Mouse (Mus musculus): ENCODE data around the gene Hoxb3. TPM values are rescaled to one million over a fixed set of nuclear protein-coding genes. Genes with fewer than 3 reads are reported as not detected.

The Hoxb3 gene
- total and polyA plus RNA-seq, 3 experiments = not detected

DNA sequence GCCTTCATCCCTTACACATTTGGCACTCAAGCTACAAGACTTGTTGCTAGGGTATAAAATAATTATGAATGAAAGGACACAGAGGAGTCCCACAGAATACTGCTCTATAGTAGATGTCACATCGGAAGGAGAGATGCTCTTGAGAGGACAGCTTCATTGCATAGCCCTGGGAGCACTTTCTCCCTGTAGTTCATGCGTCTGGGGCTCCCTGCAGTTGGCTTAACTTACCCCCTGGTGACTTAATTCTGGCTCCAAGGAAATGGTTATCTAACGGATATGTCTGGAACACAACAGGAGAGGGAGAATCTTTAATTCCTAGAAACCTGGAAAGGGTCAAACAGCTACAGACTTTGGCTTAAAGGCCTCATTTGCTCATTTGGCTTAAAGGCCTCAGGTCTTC, 48.6 kb downstream of the Hoxb3 start:
- H3K27me3 ChIP-seq (ENCODE audit: control insufficient read depth in 1 of 2, insufficient read depth in 2 of 2, low read length in 2 of 2) = peaks cover 5 to 8% of the 10 kb centered on the region in 2 experiments; a peak in 3 of 4 replicates
- TF ChIP-seq SMC3 (IDR thresholded peaks at IDR 0.05; ENCODE audit: low read depth, low read length) (no peak), KAT2A (conservative IDR thresholded peaks at IDR 0.05; ENCODE audit: low read depth, low read length) (no peak), RAD21 (IDR thresholded peaks at IDR 0.05; ENCODE audit: low read depth, low read length) (no peak), BHLHE40 (IDR thresholded peaks at IDR 0.05; ENCODE audit: borderline replicate concordance, low read depth, low read length) (no peak)
- DNase-seq (ENCODE audit: low read depth, low spot score) = no peak

DNA sequence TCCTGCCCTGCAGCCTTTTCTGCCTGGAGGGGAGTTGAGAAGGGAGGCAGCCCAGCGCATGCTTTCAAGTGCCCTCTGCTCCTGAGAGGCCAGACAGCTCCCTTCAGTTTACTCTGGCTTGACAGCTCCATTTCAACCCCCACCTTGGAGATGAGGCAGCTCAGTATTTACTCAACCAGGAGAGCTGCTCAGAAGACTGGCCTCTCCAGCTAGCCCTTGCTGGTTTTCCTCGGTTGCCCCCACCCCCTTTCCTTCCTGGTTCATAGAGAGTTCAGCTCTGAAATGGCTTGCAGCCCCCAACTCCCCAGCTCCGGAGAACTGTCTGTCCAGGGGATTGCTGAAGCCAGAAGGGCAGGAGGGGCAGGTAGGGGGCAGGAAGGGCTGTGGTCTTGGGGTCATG, 49.4 kb downstream of the Hoxb3 start:
- Histone ChIP-seq H3K4me3 (ENCODE audit: control insufficient read depth in 1 of 2, insufficient read depth in 1 of 2, low read depth in 2 of 2, low read length in 2 of 2) (no peak overlapping the region), H3K27me3 (ENCODE audit: control insufficient read depth in 1 of 2, insufficient read depth in 2 of 2, low read length in 2 of 2) (peaks cover 7 to 9% of the 10 kb centered on the region in 2 experiments; a peak in 3 of 4 replicates), H3K4me1 (ENCODE audit: control insufficient read depth in 1 of 2, insufficient read depth in 2 of 2, low read length in 2 of 2) (no peaks in the 10 kb centered on the region), H3K9me3 (replicated peaks; ENCODE audit: insufficient read depth, low read length) (no peaks in the 10 kb centered on the region), H3K9ac (ENCODE audit: control insufficient read depth, low read depth, low read length, poor library complexity, severe bottlenecking) (no peak overlapping the region), H3K27ac (ENCODE audit: control insufficient read depth, low read depth, low read length) (no peak overlapping the region), H3K36me3 (ENCODE audit: control insufficient read depth in 1 of 2, insufficient read depth in 2 of 2, low read length in 2 of 2) (no peaks in the 10 kb centered on the region), H3K79me2 (ENCODE audit: control insufficient read depth, insufficient read depth, low read length, poor library complexity) (no peaks in the 10 kb centered on the region)
- DNase-seq (ENCODE audit: low read depth, low spot score) = no peak
- TF ChIP-seq MYC (IDR thresholded peaks at IDR 0.05; ENCODE audit: low read depth, low read length) = no peak
- TF ChIP-seq CHD2 (IDR thresholded peaks at IDR 0.05; ENCODE audit: low read length) = no peak
- TF ChIP-seq USF2 (IDR thresholded peaks at IDR 0.05; ENCODE audit: borderline replicate concordance in 1 of 2, insufficient read depth in 1 of 2, low read depth in 1 of 2, low read length in 2 of 2) = no peak
- TF ChIP-seq GATA1 (IDR thresholded peaks at IDR 0.05; ENCODE audit: low read depth, low read length) = no peak
- no peak for TF ChIP-seq ZKSCAN1 (IDR thresholded peaks at IDR 0.05; ENCODE audit: low read depth, low read length)

More for the DNA sequence above, 48.6 kb downstream of the Hoxb3 start:
- H3K4me3 ChIP-seq (ENCODE audit: control insufficient read depth in 1 of 2, insufficient read depth in 1 of 2, low read depth in 2 of 2, low read length in 2 of 2) = no peak overlapping the region
- no peak overlapping the region for H3K9ac ChIP-seq (ENCODE audit: control insufficient read depth, low read depth, low read length, poor library complexity, severe bottlenecking)
- H3K36me3 ChIP-seq (ENCODE audit: control insufficient read depth in 1 of 2, insufficient read depth in 2 of 2, low read length in 2 of 2) = no peaks in the 10 kb centered on the region
- H3K9me3 ChIP-seq (replicated peaks; ENCODE audit: insufficient read depth, low read length) = no peaks in the 10 kb centered on the region
- no peaks in the 10 kb centered on the region for H3K4me1 ChIP-seq (ENCODE audit: control insufficient read depth in 1 of 2, insufficient read depth in 2 of 2, low read length in 2 of 2)
- no peak overlapping the region for H3K27ac ChIP-seq (ENCODE audit: control insufficient read depth, low read depth, low read length)
- H3K79me2 ChIP-seq (ENCODE audit: control insufficient read depth, insufficient read depth, low read length, poor library complexity) = no peaks in the 10 kb centered on the region

DNA sequence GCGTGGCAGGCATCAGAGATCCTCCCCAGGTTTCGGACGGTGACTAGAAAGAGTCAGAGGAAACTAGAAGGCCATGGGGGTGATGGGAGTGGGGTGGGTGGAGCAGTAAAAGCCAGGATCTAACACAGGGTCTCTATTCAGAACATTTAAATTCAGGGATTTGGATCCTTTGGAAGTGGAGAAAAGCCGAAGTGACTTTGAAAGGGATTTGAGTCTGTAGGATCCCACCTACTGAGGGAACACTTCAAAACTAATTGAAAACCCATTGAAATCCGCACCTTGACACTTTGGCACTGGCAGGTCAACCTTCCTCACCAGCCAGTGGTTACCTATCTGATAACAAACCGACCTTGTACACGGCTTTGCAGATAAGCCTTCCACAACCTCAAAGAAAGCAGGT, 51.7 kb downstream of the Hoxb3 start:
- peaks cover 7 to 9% of the 10 kb centered on the region in 2 experiments; a peak in 3 of 4 replicates for H3K27me3 ChIP-seq (ENCODE audit: control insufficient read depth in 1 of 2, insufficient read depth in 2 of 2, low read length in 2 of 2)
- no peak for DNase-seq (ENCODE audit: low read depth, low spot score)

More for the DNA sequence above, 51.7 kb downstream of the Hoxb3 start:
- Histone ChIP-seq H3K4me1 (ENCODE audit: control insufficient read depth in 1 of 2, insufficient read depth in 2 of 2, low read length in 2 of 2) (no peaks in the 10 kb centered on the region), H3K27ac (ENCODE audit: control insufficient read depth, low read depth, low read length) (no peak overlapping the region), H3K79me2 (ENCODE audit: control insufficient read depth, insufficient read depth, low read length, poor library complexity) (no peaks in the 10 kb centered on the region), H3K9me3 (replicated peaks; ENCODE audit: insufficient read depth, low read length) (no peaks in the 10 kb centered on the region), H3K9ac (ENCODE audit: control insufficient read depth, low read depth, low read length, poor library complexity, severe bottlenecking) (no peak overlapping the region), H3K36me3 (ENCODE audit: control insufficient read depth in 1 of 2, insufficient read depth in 2 of 2, low read length in 2 of 2) (no peaks in the 10 kb centered on the region), H3K4me3 (ENCODE audit: control insufficient read depth in 1 of 2, insufficient read depth in 1 of 2, low read depth in 2 of 2, low read length in 2 of 2) (no peak overlapping the region)
- no peak for TF ChIP-seq MYC (IDR thresholded peaks at IDR 0.05; ENCODE audit: low read depth, low read length)
- TF ChIP-seq TAL1 (IDR thresholded peaks at IDR 0.05; ENCODE audit: low read length) = no peak
- no peak for TF ChIP-seq MAZ (IDR thresholded peaks at IDR 0.05; ENCODE audit: low read depth, low read length)
- TF ChIP-seq USF1 (IDR thresholded peaks at IDR 0.05; ENCODE audit: low read depth, low read length) = no peak
- TF ChIP-seq E2F4 (IDR thresholded peaks at IDR 0.05; ENCODE audit: borderline replicate concordance, low read depth, low read length) = no peak
- TF ChIP-seq RAD21 (IDR thresholded peaks at IDR 0.05; ENCODE audit: low read depth, low read length) = no peak
- no peak for TF ChIP-seq RCOR1 (IDR thresholded peaks at IDR 0.05; ENCODE audit: low read depth, low read length)
- TF ChIP-seq MYB (IDR thresholded peaks at IDR 0.05; ENCODE audit: low read depth, low read length) = no peak
